Mouse (Mus musculus) small intestine, adult 2 months (tissue): ENCODE measurements around the gene Trarg1.
A peak's percentile ranks its signal among the peaks of the same experiment; 100 is the strongest.

Experiments
- CTCF ChIP-seq: fragments of 200-500 bp; IDR thresholded peaks from 2 replicates; pipeline ENCODE4 v1.5.1; 2012; ENCODE audit warnings: low read depth, mild to moderate bottlenecking, control low read depth, inconsistent platforms, low read length, moderate library complexity, mixed read lengths; ENCODE audit not compliant: insufficient replicate concordance, insufficient read length; ENCODE audit errors: extremely low read depth
- POLR2A ChIP-seq: fragments of 200-500 bp; IDR thresholded peaks from 2 replicates; pipeline ENCODE4 v1.6.1; 2012; ENCODE audit warnings: low read depth, mild to moderate bottlenecking, control low read depth, inconsistent platforms, low read length, moderate library complexity

DNA sequence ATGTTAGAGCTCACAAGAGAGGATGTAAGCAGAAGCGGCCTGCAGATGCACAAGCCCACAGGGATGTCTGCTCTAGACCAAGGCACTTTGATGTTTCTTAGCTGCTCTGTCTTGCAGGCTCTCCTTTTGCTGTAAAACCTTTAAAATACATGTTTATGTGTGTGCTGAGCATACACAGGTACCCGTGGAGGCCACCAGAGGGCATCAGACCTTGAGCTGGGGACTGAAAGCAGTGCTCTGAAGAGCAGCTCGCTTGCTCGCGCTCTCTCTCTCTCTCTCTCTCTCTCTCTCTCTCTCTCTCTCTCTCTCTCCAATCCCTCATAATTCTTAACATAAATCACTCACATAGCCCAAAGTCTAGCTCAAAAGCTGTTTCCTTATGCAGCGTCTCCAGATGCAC lies 59.5 kb downstream of the Trarg1 start:
- peak; percentile 60; the same call in 1 of the 2 replicates for TF ChIP-seq CTCF
- no peak for TF ChIP-seq POLR2A
